Mouse (Mus musculus): ENCODE results near the gene Tiam1.

GRCm38 (mm10) chr16:90030355-90030754 is 113.2 kb downstream of the Tiam1 start:
- TF ChIP-seq CTCF (IDR thresholded peaks at IDR 0.05; ENCODE audit: low read depth) (peak; percentile 39), EP300 (IDR thresholded peaks at IDR 0.05; ENCODE audit: low read depth) (no peak)

All from liver, embryonic 14.5 days (tissue).